Mouse (Mus musculus): Measurements from ENCODE around the gene Scd1. TPM values are rescaled to one million over a fixed set of nuclear protein-coding genes. Genes with fewer than 3 reads are reported as not detected.

Scd1 gene
- total RNA-seq, 4 experiments from 2014 or later: 131 to 178 (median 143) TPM

- no peak for DNase-seq (ENCODE audit: low spot score in 2 of 2)
Observed at GRCm38 (mm10) chr19:44400076-44400475, 7.6 kb downstream of the Scd1 start.

GRCm38 (mm10) chr19:44396742-44397141, 10.9 kb downstream of the Scd1 start:
- DNase-seq (ENCODE audit: low spot score in 2 of 2): no peak

- DNase-seq (ENCODE audit: low spot score in 2 of 2): no peak
Observed at GRCm38 (mm10) chr19:44394972-44395371, 12.7 kb downstream of the Scd1 start.

GRCm38 (mm10) chr19:44393962-44394422, 13.7 kb downstream of the Scd1 start:
- DNase-seq (ENCODE audit: low spot score in 2 of 2): no peak

GRCm38 (mm10) chr19:44392339-44393009, 15.2 kb downstream of the Scd1 start:
- DNase-seq (ENCODE audit: low spot score in 2 of 2): no peak

GRCm38 (mm10) chr19:44391856-44392255, 15.8 kb downstream of the Scd1 start:
- DNase-seq (ENCODE audit: low spot score in 2 of 2): no peak

GRCm38 (mm10) chr19:44389507-44389906, 18.2 kb downstream of the Scd1 start:
- DNase-seq (ENCODE audit: low spot score in 2 of 2): no peak

GRCm38 (mm10) chr19:44388475-44389428, 18.9 kb downstream of the Scd1 start:
- DNase-seq (ENCODE audit: low spot score in 2 of 2): peak; percentile 84 to 87

- DNase-seq (ENCODE audit: low spot score in 2 of 2): no peak
Observed at GRCm38 (mm10) chr19:44387746-44388474, 19.8 kb downstream of the Scd1 start.

- no peak for DNase-seq (ENCODE audit: low spot score in 2 of 2)
Observed at GRCm38 (mm10) chr19:44387089-44387671, 20.5 kb downstream of the Scd1 start.

- no peak for DNase-seq (ENCODE audit: low spot score in 2 of 2)
Observed at GRCm38 (mm10) chr19:44385887-44386498, 21.7 kb downstream of the Scd1 start.

- no peak for DNase-seq (ENCODE audit: low spot score in 2 of 2)
Observed at GRCm38 (mm10) chr19:44382682-44383321, 24.9 kb downstream of the Scd1 start.

- no peak for DNase-seq (ENCODE audit: low spot score in 2 of 2)
Observed at GRCm38 (mm10) chr19:44380065-44380464, 27.6 kb downstream of the Scd1 start.

GRCm38 (mm10) chr19:44379090-44379489, 28.6 kb downstream of the Scd1 start:
- DNase-seq (ENCODE audit: low spot score in 2 of 2): no peak

GRCm38 (mm10) chr19:44377629-44378375, 29.9 kb downstream of the Scd1 start:
- DNase-seq (ENCODE audit: low spot score in 2 of 2): no peak

GRCm38 (mm10) chr19:44376511-44376951, 31.1 kb downstream of the Scd1 start:
- DNase-seq (ENCODE audit: low spot score in 2 of 2): no peak

- DNase-seq (ENCODE audit: low spot score in 2 of 2): peak; percentile 65 to 77
Observed at GRCm38 (mm10) chr19:44372969-44373368, 34.7 kb downstream of the Scd1 start.

GRCm38 (mm10) chr19:44370231-44370630, 37.4 kb downstream of the Scd1 start:
- no peak for DNase-seq (ENCODE audit: low spot score in 2 of 2)

- DNase-seq (ENCODE audit: low spot score in 2 of 2): no peak
Observed at GRCm38 (mm10) chr19:44369371-44369770, 38.3 kb downstream of the Scd1 start.

All from layer of hippocampus, adult 8-10 months (tissue).